Mouse (Mus musculus): Measurements from ENCODE around the gene Frmpd1. TPM values are rescaled to one million over a fixed set of nuclear protein-coding genes. Genes with fewer than 3 reads are reported as not detected.

Gene Frmpd1
- polyA plus RNA-seq, 1 experiment, result 3.4 TPM

DNA sequence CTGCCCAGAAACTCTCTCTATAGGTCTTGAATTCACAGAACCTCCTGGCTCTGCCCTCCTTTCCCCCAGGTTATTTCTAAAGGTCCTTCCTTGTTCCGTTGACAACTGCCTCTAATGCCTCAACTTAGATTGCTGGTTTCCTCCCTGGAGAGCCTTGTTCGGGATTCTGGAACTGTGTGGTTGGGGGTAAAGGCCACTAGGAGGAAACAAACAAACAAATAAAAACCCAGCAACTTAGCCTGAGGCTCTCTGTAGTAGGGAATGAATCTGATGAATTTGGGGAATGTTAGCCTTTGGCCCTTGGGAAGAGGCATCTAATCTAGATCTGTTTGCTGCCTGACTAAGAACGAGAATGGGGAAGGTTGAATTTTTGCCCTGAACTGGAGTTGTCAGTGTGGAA lies 13.6 kb downstream of the Frmpd1 start:
- no peaks in the 10 kb centered on the region for H3K27me3 ChIP-seq (ENCODE audit: control insufficient read depth, insufficient read depth, low read length)
- TF ChIP-seq POLR2A (IDR thresholded peaks at IDR 0.05; ENCODE audit: control insufficient read depth, low read depth, low read length), result no peak
- no peak for TF ChIP-seq CTCF (IDR thresholded peaks at IDR 0.05; ENCODE audit: control insufficient read depth, insufficient read depth, insufficient replicate concordance, low read depth, low read length)
- H3K4me1 ChIP-seq (ENCODE audit: control insufficient read depth, insufficient read depth, low read length), result no peaks in the 10 kb centered on the region
- no peak overlapping the region for H3K4me3 ChIP-seq (ENCODE audit: control insufficient read depth, low read depth, low read length)
- H3K36me3 ChIP-seq (ENCODE audit: control insufficient read depth, insufficient read depth, low read length), result no peaks in the 10 kb centered on the region
- no peak overlapping the region for H3K27ac ChIP-seq (ENCODE audit: control insufficient read depth, insufficient read depth, low read depth, low read length)

DNA sequence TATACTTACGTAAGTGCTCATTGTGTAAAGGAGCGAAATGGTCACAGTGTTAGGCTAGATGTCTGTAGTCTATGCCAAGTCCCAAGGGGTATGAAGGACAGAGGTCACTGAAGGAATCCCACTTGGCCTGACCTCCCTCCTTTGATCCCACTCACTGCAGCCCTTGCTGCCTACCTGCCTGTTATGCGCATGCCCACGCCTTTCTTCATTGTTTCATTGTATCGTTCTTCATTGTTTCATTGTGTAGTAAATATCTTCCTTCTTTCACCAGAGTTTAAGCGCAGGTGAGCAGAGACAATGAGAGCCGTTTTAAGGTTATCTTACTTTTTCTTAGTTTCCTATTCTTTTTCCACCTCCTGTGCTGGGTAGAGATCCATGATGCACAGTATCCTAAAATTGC lies 18.6 kb downstream of the Frmpd1 start:
- TF ChIP-seq CTCF (IDR thresholded peaks at IDR 0.05; ENCODE audit: control insufficient read depth, insufficient read depth, insufficient replicate concordance, low read depth, low read length) (no peak), POLR2A (IDR thresholded peaks at IDR 0.05; ENCODE audit: control insufficient read depth, low read depth, low read length) (no peak)
- H3K36me3 ChIP-seq (ENCODE audit: control insufficient read depth, insufficient read depth, low read length), result no peaks in the 10 kb centered on the region
- no peak overlapping the region for H3K27ac ChIP-seq (ENCODE audit: control insufficient read depth, insufficient read depth, low read depth, low read length)
- H3K27me3 ChIP-seq (ENCODE audit: control insufficient read depth, insufficient read depth, low read length), result no peaks in the 10 kb centered on the region
- no peak overlapping the region for H3K4me3 ChIP-seq (ENCODE audit: control insufficient read depth, low read depth, low read length)
- peaks cover 3% of the 10 kb centered on the region; the same call in 1 of the 2 replicates for H3K4me1 ChIP-seq (ENCODE audit: control insufficient read depth, insufficient read depth, low read length)

DNA sequence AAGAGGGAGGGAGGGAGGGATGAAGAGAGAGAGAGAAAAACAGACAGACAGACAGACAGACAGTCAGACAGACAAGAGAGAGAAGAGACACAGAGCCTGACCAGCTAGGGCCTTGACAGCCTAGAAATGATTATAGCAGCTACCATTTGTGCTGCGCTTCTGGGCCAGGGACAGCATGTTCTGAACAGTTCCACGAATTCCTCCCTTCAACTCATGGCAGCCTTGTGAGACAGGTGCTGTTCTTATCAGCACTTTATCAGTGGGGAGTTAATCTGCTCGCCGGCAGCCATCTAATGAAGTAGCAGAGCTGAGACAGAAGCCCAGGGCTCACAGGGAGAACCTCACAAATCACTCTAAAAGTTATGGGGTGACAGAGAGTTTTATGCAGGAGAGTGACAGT lies 22.8 kb downstream of the Frmpd1 start:
- Histone ChIP-seq H3K4me3 (ENCODE audit: control insufficient read depth, low read depth, low read length) (no peak overlapping the region), H3K36me3 (ENCODE audit: control insufficient read depth, insufficient read depth, low read length) (no peaks in the 10 kb centered on the region), H3K4me1 (ENCODE audit: control insufficient read depth, insufficient read depth, low read length) (peaks cover 3% of the 10 kb centered on the region; the same call in 1 of the 2 replicates), H3K27me3 (ENCODE audit: control insufficient read depth, insufficient read depth, low read length) (no peaks in the 10 kb centered on the region), H3K27ac (ENCODE audit: control insufficient read depth, insufficient read depth, low read depth, low read length) (no peak overlapping the region)
- TF ChIP-seq CTCF (IDR thresholded peaks at IDR 0.05; ENCODE audit: control insufficient read depth, insufficient read depth, insufficient replicate concordance, low read depth, low read length), result no peak
- TF ChIP-seq POLR2A (IDR thresholded peaks at IDR 0.05; ENCODE audit: control insufficient read depth, low read depth, low read length), result no peak

DNA sequence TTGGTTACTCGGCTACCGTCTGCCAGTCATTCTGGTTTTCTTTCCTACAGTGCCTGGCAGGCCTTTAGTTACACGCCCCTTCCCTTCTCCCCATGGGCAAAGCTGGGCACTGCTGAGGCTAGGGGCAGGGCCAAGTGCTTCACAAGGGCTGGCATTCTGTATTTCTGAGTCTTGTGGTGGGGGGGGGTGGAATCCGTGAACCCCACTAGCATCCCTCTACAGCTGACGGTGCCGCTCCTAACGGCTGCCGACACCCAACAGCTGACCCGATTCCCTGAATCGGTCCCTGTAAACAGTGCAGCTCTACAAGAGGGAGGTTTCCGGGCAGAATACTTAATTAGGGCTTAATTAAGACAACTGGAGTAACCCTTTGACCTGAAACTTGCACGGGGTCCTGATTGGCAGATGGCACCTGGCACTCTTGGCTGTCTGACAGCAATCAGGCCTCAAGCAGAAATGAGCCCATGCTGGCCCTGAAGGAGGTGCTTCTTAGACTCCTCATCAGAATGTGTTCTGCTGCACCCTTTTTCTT lies 24.2 kb downstream of the Frmpd1 start:
- no peaks in the 10 kb centered on the region for H3K36me3 ChIP-seq (ENCODE audit: control insufficient read depth, insufficient read depth, low read length)
- no peaks in the 10 kb centered on the region for H3K27me3 ChIP-seq (ENCODE audit: control insufficient read depth, insufficient read depth, low read length)
- H3K27ac ChIP-seq (ENCODE audit: control insufficient read depth, insufficient read depth, low read depth, low read length), result no peak overlapping the region
- H3K4me1 ChIP-seq (ENCODE audit: control insufficient read depth, insufficient read depth, low read length), result 0 out of 2 replicates have a peak, but pooled peaks cover under 1% of the 10 kb centered on the region
- no peak for TF ChIP-seq POLR2A (IDR thresholded peaks at IDR 0.05; ENCODE audit: control insufficient read depth, low read depth, low read length)
- no peak for TF ChIP-seq CTCF (IDR thresholded peaks at IDR 0.05; ENCODE audit: control insufficient read depth, insufficient read depth, insufficient replicate concordance, low read depth, low read length)
- H3K4me3 ChIP-seq (ENCODE audit: control insufficient read depth, low read depth, low read length), result no peak overlapping the region

DNA sequence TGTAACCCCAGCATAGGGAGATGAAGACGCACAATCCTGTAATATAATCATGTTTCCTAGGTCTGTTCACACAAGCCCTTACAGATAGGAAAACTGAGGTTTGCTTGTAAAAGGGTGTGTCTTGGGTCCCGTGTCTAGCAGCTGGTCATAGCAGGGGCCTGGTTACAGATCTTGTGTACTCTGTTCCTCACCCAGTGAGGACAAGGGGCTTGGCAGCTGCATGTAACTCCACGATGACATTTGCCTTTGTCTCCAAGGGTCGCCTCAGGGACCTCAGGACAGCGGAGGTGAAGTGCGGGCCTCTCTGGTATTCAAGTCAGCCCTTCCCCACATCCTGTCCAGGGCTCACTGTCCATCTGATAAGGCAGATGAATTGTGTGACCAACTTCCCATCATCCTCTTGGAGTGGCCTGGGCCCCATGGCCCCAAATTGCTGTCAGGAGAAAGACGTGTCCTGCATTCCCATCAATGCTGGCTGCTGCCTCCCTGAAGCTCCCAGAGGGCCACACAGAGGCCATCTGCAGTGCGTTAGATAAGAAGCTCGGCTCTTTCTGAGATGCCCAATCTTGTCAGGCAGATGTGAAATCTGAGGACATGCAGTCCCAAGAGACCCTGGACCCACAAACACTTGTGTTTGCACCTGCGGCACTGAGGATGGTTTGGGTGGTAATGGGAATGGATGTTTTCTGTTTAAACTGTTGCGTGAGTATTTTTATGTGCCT lies 27.8 kb downstream of the Frmpd1 start:
- Histone ChIP-seq H3K36me3 (ENCODE audit: control insufficient read depth, insufficient read depth, low read length) (no peaks in the 10 kb centered on the region), H3K27ac (ENCODE audit: control insufficient read depth, insufficient read depth, low read depth, low read length) (no peak overlapping the region)
- TF ChIP-seq POLR2A (IDR thresholded peaks at IDR 0.05; ENCODE audit: control insufficient read depth, low read depth, low read length), result no peak
- TF ChIP-seq CTCF (IDR thresholded peaks at IDR 0.05; ENCODE audit: control insufficient read depth, insufficient read depth, insufficient replicate concordance, low read depth, low read length), result no peak

DNA sequence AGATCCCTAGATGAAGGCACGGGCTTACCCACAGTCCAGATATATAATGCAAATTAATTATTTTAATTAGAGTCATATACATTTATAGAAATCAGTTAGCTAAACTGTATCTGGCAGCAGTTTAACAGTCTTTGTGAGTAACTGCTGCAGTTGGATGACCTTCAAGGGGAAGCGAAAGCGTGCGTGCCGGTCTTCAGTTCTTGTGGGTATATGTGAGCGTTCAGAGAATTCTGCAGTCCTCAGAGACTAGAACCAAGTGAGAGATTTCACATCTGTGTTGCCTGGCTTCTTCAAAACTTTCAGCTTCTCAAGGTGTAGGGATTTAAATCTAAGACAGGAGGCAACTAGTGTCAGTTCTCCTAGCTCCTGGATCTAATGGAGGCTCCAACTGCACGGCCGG lies 35.3 kb downstream of the Frmpd1 start:
- no peaks in the 10 kb centered on the region for H3K27me3 ChIP-seq (ENCODE audit: control insufficient read depth, insufficient read depth, low read length)
- no peaks in the 10 kb centered on the region for H3K36me3 ChIP-seq (ENCODE audit: control insufficient read depth, insufficient read depth, low read length)
- no peak overlapping the region for H3K4me3 ChIP-seq (ENCODE audit: control insufficient read depth, low read depth, low read length)
- no peak for TF ChIP-seq CTCF (IDR thresholded peaks at IDR 0.05; ENCODE audit: control insufficient read depth, insufficient read depth, insufficient replicate concordance, low read depth, low read length)
- no peak for TF ChIP-seq POLR2A (IDR thresholded peaks at IDR 0.05; ENCODE audit: control insufficient read depth, low read depth, low read length)
- H3K27ac ChIP-seq (ENCODE audit: control insufficient read depth, insufficient read depth, low read depth, low read length), result no peak overlapping the region
- no peaks in the 10 kb centered on the region for H3K4me1 ChIP-seq (ENCODE audit: control insufficient read depth, insufficient read depth, low read length)

More for the DNA sequence above, 27.8 kb downstream of the Frmpd1 start:
- no peak overlapping the region for H3K4me3 ChIP-seq (ENCODE audit: control insufficient read depth, low read depth, low read length)
- H3K4me1 ChIP-seq (ENCODE audit: control insufficient read depth, insufficient read depth, low read length), result no peaks in the 10 kb centered on the region
- H3K27me3 ChIP-seq (ENCODE audit: control insufficient read depth, insufficient read depth, low read length), result no peaks in the 10 kb centered on the region

DNA sequence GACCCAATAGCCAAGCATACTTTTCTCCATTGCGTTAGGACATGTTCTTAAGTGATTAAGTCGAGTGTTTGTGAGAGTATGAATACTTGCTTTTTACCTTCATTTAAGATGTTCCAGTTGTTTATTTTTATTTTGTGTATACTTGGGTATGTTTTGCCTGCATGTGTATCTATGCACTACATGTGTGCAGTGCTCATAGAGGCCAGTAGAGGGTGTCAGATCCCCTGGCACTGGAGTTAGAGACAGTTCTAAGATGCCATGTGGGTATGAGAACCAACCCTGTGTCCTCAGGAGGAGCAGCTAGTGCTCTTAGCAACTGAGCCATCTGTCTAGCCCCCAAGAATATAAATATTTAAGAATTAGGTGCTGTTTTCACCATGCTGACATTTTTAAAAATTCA lies 37.7 kb downstream of the Frmpd1 start:
- no peaks in the 10 kb centered on the region for H3K36me3 ChIP-seq (ENCODE audit: control insufficient read depth, insufficient read depth, low read length)
- TF ChIP-seq CTCF (IDR thresholded peaks at IDR 0.05; ENCODE audit: control insufficient read depth, insufficient read depth, insufficient replicate concordance, low read depth, low read length) (no peak), POLR2A (IDR thresholded peaks at IDR 0.05; ENCODE audit: control insufficient read depth, low read depth, low read length) (no peak)
- no peak overlapping the region for H3K4me3 ChIP-seq (ENCODE audit: control insufficient read depth, low read depth, low read length)
- no peaks in the 10 kb centered on the region for H3K27me3 ChIP-seq (ENCODE audit: control insufficient read depth, insufficient read depth, low read length)
- H3K27ac ChIP-seq (ENCODE audit: control insufficient read depth, insufficient read depth, low read depth, low read length), result no peak overlapping the region
- H3K4me1 ChIP-seq (ENCODE audit: control insufficient read depth, insufficient read depth, low read length), result no peaks in the 10 kb centered on the region
